Mouse (Mus musculus): ENCODE data around the gene Epp13. TPM values are rescaled to one million over a fixed set of nuclear protein-coding genes. Genes with fewer than 3 reads are reported as not detected.
"Not testable (repeated sequence)": the region's sequence is repeated elsewhere in the genome, so short reads cannot be mapped to it uniquely, and the experiment has no call there.

Gene Epp13
- polyA plus RNA-seq, 1 experiment from 2014 or later = not detected

- no peak overlapping the region for H3K4me2 ChIP-seq (ENCODE audit: low read length)
- H3K36me3 ChIP-seq (ENCODE audit: control insufficient read depth, insufficient read depth, low read length) = no peaks in the 10 kb centered on the region
- no peaks in the 10 kb centered on the region for H3K27me3 ChIP-seq (replicated peaks; ENCODE audit: control insufficient read depth, insufficient read depth, low read length)
- no peak overlapping the region for H3K9ac ChIP-seq (ENCODE audit: low read length)
- ATAC-seq (no peak), DNase-seq (ENCODE audit: low spot score) (no peak)
- 64% methylated on average over 11 of the region's 11 CpGs for WGBS
- H3K27ac ChIP-seq (ENCODE audit: low read depth, low read length) = no peak overlapping the region
- no peaks in the 10 kb centered on the region for H3K9me3 ChIP-seq (replicated peaks; ENCODE audit: control insufficient read depth, low read length)
- H3K4me3 ChIP-seq (ENCODE audit: low read depth, low read length) = no peak overlapping the region
- no peaks in the 10 kb centered on the region for H3K4me1 ChIP-seq (ENCODE audit: control insufficient read depth, insufficient read depth, low read length)
These were observed 7.9 kb upstream of the Epp13 start for GRCm38 (mm10) chr7:6244361-6245292.

GRCm38 (mm10) chr7:6254451-6254850 is 1.9 kb downstream of the Epp13 start:
- Histone ChIP-seq H3K36me3 (ENCODE audit: control insufficient read depth, insufficient read depth, low read length) (no peaks in the 10 kb centered on the region), H3K4me2 (ENCODE audit: low read length) (no peak overlapping the region), H3K9me3 (replicated peaks; ENCODE audit: control insufficient read depth, low read length) (no peaks in the 10 kb centered on the region), H3K9ac (ENCODE audit: low read length) (no peak overlapping the region), H3K4me1 (ENCODE audit: control insufficient read depth, insufficient read depth, low read length) (no peaks in the 10 kb centered on the region), H3K27ac (ENCODE audit: low read depth, low read length) (no peak overlapping the region), H3K27me3 (replicated peaks; ENCODE audit: control insufficient read depth, insufficient read depth, low read length) (no peaks in the 10 kb centered on the region), H3K4me3 (ENCODE audit: low read depth, low read length) (no peak overlapping the region)
- WGBS = 98% methylated on average over 5 of the region's 5 CpGs
- no peak for ATAC-seq
- DNase-seq (ENCODE audit: low spot score) = no peak

- DNase-seq (ENCODE audit: low spot score) (no peak), ATAC-seq (no peak)
- H3K4me2 ChIP-seq (ENCODE audit: low read length) = no peak overlapping the region
- no peaks in the 10 kb centered on the region for H3K9me3 ChIP-seq (replicated peaks; ENCODE audit: control insufficient read depth, low read length)
- H3K27me3 ChIP-seq (replicated peaks; ENCODE audit: control insufficient read depth, insufficient read depth, low read length) = no peaks in the 10 kb centered on the region
- no peak overlapping the region for H3K9ac ChIP-seq (ENCODE audit: low read length)
- WGBS = 89% methylated on average over 4 of the region's 4 CpGs
- no peak overlapping the region for H3K4me3 ChIP-seq (ENCODE audit: low read depth, low read length)
- no peaks in the 10 kb centered on the region for H3K36me3 ChIP-seq (ENCODE audit: control insufficient read depth, insufficient read depth, low read length)
- H3K4me1 ChIP-seq (ENCODE audit: control insufficient read depth, insufficient read depth, low read length) = no peaks in the 10 kb centered on the region
- no peak overlapping the region for H3K27ac ChIP-seq (ENCODE audit: low read depth, low read length)
These were observed 4.9 kb downstream of the Epp13 start for GRCm38 (mm10) chr7:6257386-6257785.

- Histone ChIP-seq H3K9me3 (replicated peaks; ENCODE audit: control insufficient read depth, low read length) (no peaks in the 10 kb centered on the region), H3K4me1 (ENCODE audit: control insufficient read depth, insufficient read depth, low read length) (no peaks in the 10 kb centered on the region)
- no peak for ATAC-seq
These were observed 6.0 kb downstream of the Epp13 start for GRCm38 (mm10) chr7:6258232-6259220.

GRCm38 (mm10) chr7:6260004-6260403 is 7.5 kb downstream of the Epp13 start:
- not testable (repeated sequence) for H3K4me3 ChIP-seq (ENCODE audit: low read depth, low read length); H3K4me1 ChIP-seq (ENCODE audit: control insufficient read depth, insufficient read depth, low read length); H3K27me3 ChIP-seq (replicated peaks; ENCODE audit: control insufficient read depth, insufficient read depth, low read length); H3K9me3 ChIP-seq (replicated peaks; ENCODE audit: control insufficient read depth, low read length); H3K9ac ChIP-seq (ENCODE audit: low read length); H3K27ac ChIP-seq (ENCODE audit: low read depth, low read length); DNase-seq (ENCODE audit: low spot score); ATAC-seq; H3K36me3 ChIP-seq (ENCODE audit: control insufficient read depth, insufficient read depth, low read length); H3K4me2 ChIP-seq (ENCODE audit: low read length)
- 31% methylated on average over 2 of the region's 2 CpGs for WGBS

More at GRCm38 (mm10) chr7:6258232-6259220, 6.0 kb downstream of the Epp13 start:
- H3K4me3 ChIP-seq (ENCODE audit: low read depth, low read length) = no peak overlapping the region
- H3K27me3 ChIP-seq (replicated peaks; ENCODE audit: control insufficient read depth, insufficient read depth, low read length) = no peaks in the 10 kb centered on the region
- 37% methylated on average over 16 of the region's 16 CpGs for WGBS
- DNase-seq (ENCODE audit: low spot score) = no peak
- no peak overlapping the region for H3K9ac ChIP-seq (ENCODE audit: low read length)
- H3K27ac ChIP-seq (ENCODE audit: low read depth, low read length) = no peak overlapping the region
- no peak overlapping the region for H3K4me2 ChIP-seq (ENCODE audit: low read length)
- no peaks in the 10 kb centered on the region for H3K36me3 ChIP-seq (ENCODE audit: control insufficient read depth, insufficient read depth, low read length)

GRCm38 (mm10) chr7:6262120-6262519 is 9.6 kb downstream of the Epp13 start:
- Histone ChIP-seq H3K9ac (ENCODE audit: low read length) (no peak overlapping the region), H3K4me3 (ENCODE audit: low read depth, low read length) (no peak overlapping the region), H3K27ac (ENCODE audit: low read depth, low read length) (no peak overlapping the region), H3K36me3 (ENCODE audit: control insufficient read depth, insufficient read depth, low read length) (no peaks in the 10 kb centered on the region), H3K4me2 (ENCODE audit: low read length) (no peak overlapping the region), H3K27me3 (replicated peaks; ENCODE audit: control insufficient read depth, insufficient read depth, low read length) (no peaks in the 10 kb centered on the region), H3K9me3 (replicated peaks; ENCODE audit: control insufficient read depth, low read length) (no peaks in the 10 kb centered on the region), H3K4me1 (ENCODE audit: control insufficient read depth, insufficient read depth, low read length) (no peaks in the 10 kb centered on the region)
- DNase-seq (ENCODE audit: low spot score) = no peak
- ATAC-seq = no peak
- WGBS = 89% methylated on average over 3 of the region's 3 CpGs

GRCm38 (mm10) chr7:6262984-6263383 is 10.5 kb downstream of the Epp13 start:
- 88% methylated on average over 4 of the region's 4 CpGs for WGBS
- H3K27ac ChIP-seq (ENCODE audit: low read depth, low read length) = no peak overlapping the region
- no peaks in the 10 kb centered on the region for H3K9me3 ChIP-seq (replicated peaks; ENCODE audit: control insufficient read depth, low read length)

GRCm38 (mm10) chr7:6265695-6266094 is 13.2 kb downstream of the Epp13 start:
- Histone ChIP-seq H3K4me3 (ENCODE audit: low read depth, low read length) (no peak overlapping the region), H3K9me3 (replicated peaks; ENCODE audit: control insufficient read depth, low read length) (no peaks in the 10 kb centered on the region), H3K4me1 (ENCODE audit: control insufficient read depth, insufficient read depth, low read length) (no peaks in the 10 kb centered on the region), H3K27ac (ENCODE audit: low read depth, low read length) (no peak overlapping the region), H3K4me2 (ENCODE audit: low read length) (no peak overlapping the region), H3K36me3 (ENCODE audit: control insufficient read depth, insufficient read depth, low read length) (no peaks in the 10 kb centered on the region), H3K9ac (ENCODE audit: low read length) (no peak overlapping the region), H3K27me3 (replicated peaks; ENCODE audit: control insufficient read depth, insufficient read depth, low read length) (no peaks in the 10 kb centered on the region)
- 63% methylated on average over 8 of the region's 8 CpGs for WGBS
- ATAC-seq (no peak), DNase-seq (ENCODE audit: low spot score) (no peak)

More at GRCm38 (mm10) chr7:6262984-6263383, 10.5 kb downstream of the Epp13 start:
- H3K36me3 ChIP-seq (ENCODE audit: control insufficient read depth, insufficient read depth, low read length) = no peaks in the 10 kb centered on the region
- no peaks in the 10 kb centered on the region for H3K4me1 ChIP-seq (ENCODE audit: control insufficient read depth, insufficient read depth, low read length)
- ATAC-seq = no peak
- DNase-seq (ENCODE audit: low spot score) = no peak
- no peaks in the 10 kb centered on the region for H3K27me3 ChIP-seq (replicated peaks; ENCODE audit: control insufficient read depth, insufficient read depth, low read length)
- no peak overlapping the region for H3K4me2 ChIP-seq (ENCODE audit: low read length)
- H3K4me3 ChIP-seq (ENCODE audit: low read depth, low read length) = no peak overlapping the region
- no peak overlapping the region for H3K9ac ChIP-seq (ENCODE audit: low read length)

Data from forebrain, embryonic 14.5 days (tissue).